Mouse (Mus musculus): Measurements from ENCODE around the gene Tmem54. TPM values are rescaled to one million over a fixed set of nuclear protein-coding genes. Genes with fewer than 3 reads are reported as not detected.

Gene Tmem54
- not detected for total RNA-seq (2021)

DNA sequence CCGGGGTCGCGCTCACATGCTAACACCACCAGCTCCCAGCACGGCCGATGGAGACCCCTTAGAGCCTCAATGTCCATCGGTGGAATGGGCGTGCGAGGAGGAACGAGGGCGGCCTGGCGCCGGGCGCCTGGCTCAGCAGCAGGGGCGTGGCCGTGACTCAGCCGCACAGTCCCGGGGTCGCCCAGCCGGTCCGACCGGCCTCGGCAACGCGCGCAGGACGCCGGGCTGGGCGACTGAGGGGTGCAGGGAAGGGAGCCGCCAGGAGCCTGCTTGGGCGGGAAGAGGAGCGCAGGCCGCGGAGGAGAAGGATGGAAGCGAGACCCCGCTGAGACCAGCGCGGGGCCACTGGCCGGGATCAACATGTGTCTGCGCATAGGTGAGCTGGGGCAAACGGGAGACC lies at the start of gene Tmem54:
Gene Tmem54 (plus strand): TSS at position 193 of the 400 bp plus-strand sequence.
- DNase-seq (ENCODE audit: extremely low spot score in 1 of 2, low spot score in 2 of 2) = no peak
- intact Hi-C loops (cut with DNase I) = no loop called here

DNA sequence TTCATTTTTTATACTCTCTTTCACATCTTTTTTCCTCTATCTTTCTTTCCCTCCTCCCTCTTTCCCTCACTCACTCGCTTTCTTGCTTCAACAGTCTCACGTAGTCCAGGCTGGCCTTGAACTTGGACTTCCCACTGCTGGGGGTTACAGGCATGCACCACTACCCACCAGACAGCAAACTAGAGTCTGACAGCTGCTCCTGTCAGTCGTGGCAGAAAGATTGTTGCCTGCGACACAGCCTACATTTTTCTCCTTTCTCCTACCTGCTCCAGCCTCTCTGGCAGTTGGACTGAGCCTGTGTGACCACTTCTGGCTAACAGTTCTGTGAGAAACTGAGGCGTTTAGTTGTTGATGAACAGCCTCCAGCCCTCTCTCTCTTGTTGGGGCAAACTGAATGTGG lies 49.8 kb upstream of the Tmem54 start:
- no peak for DNase-seq (ENCODE audit: extremely low spot score in 1 of 2, low spot score in 2 of 2)
- intact Hi-C loops (cut with DNase I) = no loop called here

DNA sequence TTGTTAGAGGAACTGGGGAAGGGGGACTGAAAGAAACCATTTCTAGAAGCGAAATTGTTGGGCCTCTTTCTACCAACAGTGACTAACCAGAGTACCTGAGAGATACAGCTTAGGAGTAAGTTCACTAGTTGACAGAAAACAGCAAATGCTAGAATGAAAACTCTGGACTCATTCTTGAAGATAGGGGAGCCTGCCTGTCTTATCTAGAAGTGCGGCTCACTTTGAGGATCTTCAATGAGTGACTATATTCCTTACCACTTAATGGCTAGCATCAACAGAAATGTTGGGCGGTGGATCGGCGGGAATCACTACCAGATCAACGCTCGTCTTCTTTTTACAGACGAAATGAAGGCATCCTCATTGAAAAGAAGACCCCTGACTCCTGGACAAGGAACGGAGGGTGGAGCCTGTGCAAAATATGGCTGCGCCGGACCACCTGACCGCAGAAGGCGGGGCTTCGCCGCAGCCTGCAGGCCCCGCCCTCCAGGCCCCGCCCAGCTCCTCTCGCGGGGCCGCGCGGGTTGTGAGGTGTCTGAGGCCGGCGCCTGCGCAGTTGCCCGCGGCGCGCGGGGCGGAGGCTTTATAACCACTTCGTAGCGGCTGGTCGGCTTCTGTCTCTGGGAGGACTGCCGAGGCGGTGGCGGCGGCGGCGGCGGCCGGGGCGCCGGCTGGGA lies 47.7 kb upstream of the Tmem54 start:
- intact Hi-C loops (cut with DNase I) = no loop called here
- peak; percentile 96 to 98 for DNase-seq (ENCODE audit: extremely low spot score in 1 of 2, low spot score in 2 of 2)

DNA sequence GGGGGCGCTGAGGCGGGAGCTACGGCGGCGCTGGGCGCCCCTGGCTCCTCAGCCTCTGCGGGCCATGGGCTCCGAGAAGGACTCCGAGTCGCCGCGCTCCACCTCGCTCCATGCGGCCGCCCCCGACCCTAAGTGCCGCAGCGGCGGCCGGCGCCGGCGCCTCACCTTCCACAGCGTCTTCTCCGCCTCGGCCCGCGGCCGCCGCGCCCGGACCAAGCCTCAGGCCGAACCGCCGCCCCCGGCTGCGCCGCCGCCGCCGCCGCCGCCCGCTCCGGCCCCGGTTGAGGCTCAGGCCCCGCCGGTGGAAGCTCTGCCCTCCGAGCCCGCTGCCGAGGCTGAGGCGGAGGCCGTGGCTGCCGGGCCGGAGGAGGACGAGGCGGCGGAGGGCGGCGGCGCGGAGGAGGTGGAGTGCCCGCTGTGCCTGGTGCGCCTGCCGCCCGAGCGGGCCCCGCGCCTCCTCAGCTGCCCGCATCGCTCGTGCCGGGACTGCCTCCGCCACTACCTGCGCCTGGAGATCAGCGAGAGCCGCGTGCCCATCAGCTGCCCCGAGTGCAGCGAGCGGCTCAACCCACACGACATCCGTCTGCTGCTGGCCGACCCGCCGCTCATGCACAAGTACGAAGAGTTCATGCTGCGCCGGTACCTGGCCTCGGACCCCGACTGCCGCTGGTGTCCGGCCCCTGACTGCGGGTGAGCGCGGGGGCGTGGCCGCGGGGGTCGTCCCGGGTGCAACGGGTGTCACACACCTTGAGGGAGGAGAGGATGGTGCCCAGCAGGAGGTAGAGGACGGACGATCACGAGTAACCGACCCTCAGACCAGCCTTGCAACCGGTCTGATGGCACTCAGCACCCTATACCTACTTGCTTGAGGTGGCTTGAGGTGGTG lies 46.9 kb upstream of the Tmem54 start, which contains the start of gene Rnf19b:
Gene Rnf19b (plus strand): TSS at position 65 of the 886 bp plus-strand sequence.
- intact Hi-C loops (cut with DNase I) = no loop called here
- peak in 1 of 2 experiments; percentile 65 for DNase-seq (ENCODE audit: extremely low spot score in 1 of 2, low spot score in 2 of 2)

DNA sequence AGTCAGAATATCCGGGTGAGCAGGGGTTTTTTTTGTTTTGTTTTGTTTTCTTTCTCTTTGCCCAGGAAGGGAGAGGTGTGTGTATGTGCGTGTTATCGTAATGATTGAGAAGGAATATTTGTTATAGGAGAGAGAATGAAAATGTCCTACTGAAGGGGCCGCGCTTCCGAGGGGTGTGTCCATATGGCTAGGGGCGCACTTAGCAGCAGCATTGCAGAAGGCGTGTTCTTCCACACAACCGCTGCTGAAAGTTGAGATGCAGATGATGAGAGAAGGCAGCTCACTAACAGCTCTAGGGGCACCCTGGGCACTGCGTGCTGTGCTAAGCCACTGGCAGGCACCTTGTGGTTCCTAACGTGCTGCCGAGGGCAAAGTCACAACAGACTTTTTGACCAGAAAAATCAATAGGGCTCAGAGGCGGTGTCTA lies 46.2 kb upstream of the Tmem54 start:
- DNase-seq (ENCODE audit: extremely low spot score in 1 of 2, low spot score in 2 of 2) = no peak
- intact Hi-C loops (cut with DNase I) = no loop called here

DNA sequence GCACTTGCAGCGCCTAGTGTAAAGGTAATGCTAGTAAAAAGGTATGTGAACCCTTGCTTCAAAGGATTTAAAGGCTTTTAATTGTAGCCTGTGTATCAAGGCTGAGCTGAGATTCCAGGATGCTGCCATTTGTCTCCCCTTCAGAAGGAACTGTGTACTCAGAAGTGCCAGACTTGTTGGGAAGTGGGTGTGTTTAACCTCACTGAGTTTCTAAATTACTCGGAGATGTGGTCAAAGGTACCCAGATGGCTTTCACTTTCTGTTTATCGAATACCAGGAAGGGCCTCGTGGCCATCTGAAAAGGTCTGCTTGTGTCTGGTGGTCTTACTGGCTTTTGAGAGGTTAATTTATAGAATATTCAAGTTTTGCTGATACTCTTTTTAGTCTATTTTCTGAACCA lies 45.4 kb upstream of the Tmem54 start:
- DNase-seq (ENCODE audit: extremely low spot score in 1 of 2, low spot score in 2 of 2) = no peak
- intact Hi-C loops (cut with DNase I) = no loop called here

DNA sequence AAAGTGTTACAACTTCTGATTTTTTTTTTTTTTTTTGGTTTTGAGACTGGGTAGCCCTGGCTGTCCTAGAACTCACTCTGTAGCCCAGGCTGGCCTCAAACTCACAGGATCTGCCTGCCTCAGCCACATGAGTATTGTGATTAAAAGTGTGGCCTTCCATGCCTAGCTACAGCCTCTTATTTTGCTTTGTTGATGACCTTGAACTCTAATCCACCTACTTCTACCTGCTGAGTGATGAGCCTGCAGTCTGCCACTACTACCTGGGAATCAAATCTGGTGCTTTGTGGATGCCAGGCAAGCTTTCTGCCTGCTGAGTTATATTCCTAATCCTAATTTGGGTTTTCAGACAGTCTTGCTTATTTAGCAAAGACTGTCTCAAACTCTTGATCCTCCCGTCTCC lies 43.9 kb upstream of the Tmem54 start:
- no peak for DNase-seq (ENCODE audit: extremely low spot score in 1 of 2, low spot score in 2 of 2)
- intact Hi-C loops (cut with DNase I) = no loop called here

DNA sequence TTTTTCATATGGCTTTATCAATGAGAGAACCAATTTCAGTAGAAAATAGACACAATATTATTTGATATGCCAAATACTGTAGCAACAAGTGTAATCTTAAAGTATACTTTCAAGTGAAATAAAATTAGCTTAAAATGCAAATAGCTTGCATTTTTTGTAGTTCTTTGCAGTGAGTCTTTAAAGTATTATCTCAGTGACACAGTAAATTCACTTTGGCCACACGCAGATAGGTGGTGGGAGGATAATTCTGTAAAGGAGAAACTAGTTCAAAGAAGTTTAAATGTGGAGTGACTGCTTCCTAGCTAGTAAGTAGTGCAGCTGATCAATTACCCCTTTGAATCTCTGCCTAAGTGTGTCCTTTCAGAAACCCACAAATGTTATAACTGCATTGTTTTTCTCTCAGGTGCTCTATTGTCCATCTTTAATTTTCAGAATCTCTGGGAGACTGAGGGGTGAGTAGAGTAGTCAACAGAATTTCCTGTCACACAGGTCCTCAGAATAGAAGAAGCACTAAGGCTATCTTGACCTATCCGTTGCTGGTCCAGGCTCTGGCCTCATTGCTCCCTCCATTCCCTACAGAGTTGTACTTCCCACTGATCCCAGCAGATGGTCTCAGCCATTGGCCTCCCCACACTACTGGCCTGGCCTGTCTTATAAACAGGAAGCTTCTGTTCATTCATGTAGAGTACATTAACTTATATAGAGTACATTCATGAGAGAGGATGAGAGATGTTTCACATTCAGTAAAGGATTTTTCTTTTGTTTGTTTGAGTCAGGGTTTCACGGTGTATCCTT lies 42.9 kb upstream of the Tmem54 start:
- DNase-seq (ENCODE audit: extremely low spot score in 1 of 2, low spot score in 2 of 2) = no peak
- intact Hi-C loops (cut with DNase I) = no loop called here

DNA sequence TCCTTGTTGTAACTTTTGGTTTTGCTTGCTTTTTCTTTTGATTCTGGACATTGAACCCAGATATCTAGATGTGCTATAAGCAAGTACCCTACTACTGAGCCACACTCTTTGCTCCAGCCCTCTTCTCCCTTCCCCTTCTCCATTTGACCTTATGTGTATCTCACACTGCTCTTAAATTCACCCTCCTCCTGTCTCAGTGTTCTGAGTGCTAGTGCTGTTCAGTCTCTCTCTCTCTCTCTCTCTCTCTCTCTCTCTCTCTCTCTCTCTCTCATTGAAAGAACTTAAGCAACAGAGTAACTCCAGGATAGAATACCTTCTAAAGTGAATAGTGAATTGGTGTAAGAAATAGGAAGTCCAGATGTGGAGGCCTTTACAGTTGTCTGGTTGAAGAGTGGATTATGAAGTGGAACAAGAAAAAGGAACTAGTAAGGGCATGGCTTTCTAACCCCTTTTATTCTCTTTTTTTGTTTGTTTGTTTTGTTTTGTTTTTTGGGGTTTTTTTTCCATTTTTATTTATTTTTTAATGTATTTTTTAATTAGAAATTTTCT lies 39.6 kb upstream of the Tmem54 start:
- intact Hi-C loops (cut with DNase I) = no loop called here
- DNase-seq (ENCODE audit: extremely low spot score in 1 of 2, low spot score in 2 of 2) = no peak

GRCm38 (mm10) chr4:129067638-129068415 lies 37.5 kb upstream of the Tmem54 start:
- no peak for DNase-seq (ENCODE audit: extremely low spot score in 1 of 2, low spot score in 2 of 2)
- intact Hi-C loops (cut with DNase I) = no loop called here

- no peak for DNase-seq (ENCODE audit: extremely low spot score in 1 of 2, low spot score in 2 of 2)
- intact Hi-C loops (cut with DNase I) = no loop called here
Observed at GRCm38 (mm10) chr4:129068848-129069247, 36.5 kb upstream of the Tmem54 start.

DNA sequence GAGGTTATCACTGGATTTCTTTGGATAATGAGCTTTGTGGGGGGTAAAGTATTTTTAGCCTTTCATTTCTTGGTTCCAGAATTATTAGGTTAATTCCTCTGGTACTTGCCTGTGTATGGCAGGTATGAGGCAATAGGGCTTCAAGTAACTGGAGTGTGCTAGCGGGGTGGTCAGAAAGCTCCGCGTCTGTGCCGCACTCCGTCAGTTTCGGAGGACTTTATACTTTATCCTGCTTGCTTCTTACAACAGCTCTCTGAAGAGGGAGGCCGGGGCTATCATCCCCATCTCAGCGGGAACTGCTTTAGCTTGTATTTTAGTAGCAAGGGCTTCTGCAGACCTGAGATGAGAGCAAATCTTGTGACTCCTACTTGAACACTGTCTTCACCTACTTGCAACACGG lies 26.2 kb upstream of the Tmem54 start:
- intact Hi-C loops (cut with DNase I) = no loop called here
- no peak for DNase-seq (ENCODE audit: extremely low spot score in 1 of 2, low spot score in 2 of 2)

DNA sequence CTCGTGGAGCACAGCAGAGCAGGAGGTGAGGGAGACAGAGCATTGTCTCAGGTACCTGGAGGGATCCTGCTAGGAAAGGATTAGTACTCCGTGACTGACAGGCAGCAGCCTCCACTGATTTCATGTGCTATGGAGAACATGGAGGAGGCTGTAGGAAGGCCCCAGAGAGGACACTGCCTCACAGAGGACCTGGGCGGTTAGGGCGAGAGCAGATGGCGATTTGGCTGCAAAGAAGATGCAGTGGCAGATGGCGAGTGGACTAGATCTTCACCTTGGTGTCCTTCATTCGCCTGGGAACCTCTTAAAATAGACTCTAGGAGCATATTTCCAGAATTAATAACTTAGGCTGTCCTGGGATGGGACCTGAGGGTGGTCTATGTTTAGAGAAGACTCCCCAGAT lies 24.3 kb upstream of the Tmem54 start:
- intact Hi-C loops (cut with DNase I) = loop anchor here (5.0 kb wide), 3 partner anchors 109 to 174 kb away; no protein-coding TSS in a partner anchor
- no peak for DNase-seq (ENCODE audit: extremely low spot score in 1 of 2, low spot score in 2 of 2)

- intact Hi-C loops (cut with DNase I) = loop anchor here (5.0 kb wide), 3 partner anchors 109 to 174 kb away; no protein-coding TSS in a partner anchor
- peak in 1 of 2 experiments; percentile 45 for DNase-seq (ENCODE audit: extremely low spot score in 1 of 2, low spot score in 2 of 2)
Observed at GRCm38 (mm10) chr4:129081512-129081911, 23.8 kb upstream of the Tmem54 start.

DNA sequence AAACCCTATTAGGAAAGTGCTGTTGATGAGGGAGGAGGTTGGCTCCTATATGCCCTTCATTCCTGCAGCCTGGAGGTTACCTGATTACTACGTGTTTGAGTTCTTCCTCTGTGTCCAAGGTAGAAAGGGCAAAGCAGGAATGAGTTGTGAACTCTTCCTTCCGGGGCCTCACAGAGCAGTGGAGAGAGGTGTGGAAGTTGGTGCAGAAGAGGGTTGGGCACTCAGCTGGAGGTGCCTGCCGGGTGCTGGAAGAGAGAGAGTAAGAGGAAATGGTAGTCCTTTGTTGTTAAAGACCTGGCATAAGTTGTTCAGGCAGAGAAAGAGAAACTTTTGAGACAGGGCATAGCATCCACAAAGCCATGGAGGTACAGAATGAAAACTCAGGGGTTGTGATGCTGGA lies 23.4 kb upstream of the Tmem54 start:
- intact Hi-C loops (cut with DNase I) = loop anchor here (5.0 kb wide), 3 partner anchors 110 to 175 kb away; no protein-coding TSS in a partner anchor
- no peak for DNase-seq (ENCODE audit: extremely low spot score in 1 of 2, low spot score in 2 of 2)

- peak; percentile 51 to 67 for DNase-seq (ENCODE audit: extremely low spot score in 1 of 2, low spot score in 2 of 2)
- intact Hi-C loops (cut with DNase I) = loop anchor here (5.0 kb wide), 3 partner anchors 110 to 175 kb away; no protein-coding TSS in a partner anchor
Observed at GRCm38 (mm10) chr4:129082379-129083115, 22.8 kb upstream of the Tmem54 start.

DNA sequence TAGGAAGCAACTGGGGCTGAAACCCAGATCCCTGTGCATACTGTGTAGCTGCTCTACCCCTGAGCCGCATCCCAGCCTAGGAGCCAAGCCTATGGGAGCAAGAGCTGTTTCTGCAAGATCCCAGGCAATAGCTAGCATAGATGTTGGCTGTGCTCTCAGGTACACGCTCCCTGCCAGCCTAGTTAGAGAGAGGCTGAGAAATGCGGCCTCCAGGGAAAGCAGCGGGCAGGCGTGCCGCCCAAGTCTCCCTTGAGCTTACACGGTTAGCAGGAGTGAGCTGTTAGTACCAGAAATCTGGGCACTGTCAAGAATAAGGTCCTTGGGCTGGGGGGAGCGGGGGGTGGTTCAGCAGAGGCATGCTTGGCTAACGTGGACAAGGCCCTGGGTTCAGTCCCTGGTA lies 20.5 kb upstream of the Tmem54 start:
- DNase-seq (ENCODE audit: extremely low spot score in 1 of 2, low spot score in 2 of 2) = no peak
- intact Hi-C loops (cut with DNase I) = loop anchor here (5.0 kb wide), 4 partner anchors 113 to 373 kb away; no protein-coding TSS in a partner anchor
